Mouse (Mus musculus) midbrain, embryonic 13.5 days (tissue): ENCODE data around the gene Gm11639. TPM values are rescaled to one million over a fixed set of nuclear protein-coding genes. Genes with fewer than 3 reads are reported as not detected.

Source experiments
- ATAC-seq: fragments of 200-750 bp; cut with Nextera tagmentation; 2 replicates; pipeline ENCODE4 v1.8.0; 2017; ENCODE audit warnings: mild to moderate bottlenecking, moderate TSS enrichment, moderate library complexity
- H3K27ac ChIP-seq: fragments of 300-500 bp; sonication (generic); 2 replicates; pipeline ENCODE4 v1.5.1; 2015; ENCODE audit warnings: inconsistent platforms, mild to moderate bottlenecking, moderate library complexity
- H3K27me3 ChIP-seq: fragments of 300-500 bp; sonication (generic); 2 replicates; pipeline ENCODE4 v1.6.1; 2015; ENCODE audit warnings: mild to moderate bottlenecking, inconsistent platforms
- H3K36me3 ChIP-seq: fragments of 300-500 bp; sonication (generic); 2 replicates; pipeline ENCODE4 v1.6.1; 2015; ENCODE audit warnings: mild to moderate bottlenecking, inconsistent platforms
- H3K4me1 ChIP-seq: fragments of 300-500 bp; sonication (generic); replicated peaks from 2 replicates; pipeline ENCODE4 v1.6.1; 2015; ENCODE audit warnings: inconsistent platforms
- H3K4me2 ChIP-seq: fragments of 300-500 bp; sonication (generic); replicated peaks from 2 replicates; pipeline ENCODE4 v1.6.1; 2015; ENCODE audit warnings: moderate library complexity, mild to moderate bottlenecking, inconsistent platforms
- H3K4me3 ChIP-seq: fragments of 300-500 bp; sonication (generic); replicated peaks from 2 replicates; pipeline ENCODE4 v1.5.1; 2015; ENCODE audit warnings: mild to moderate bottlenecking, inconsistent platforms
- H3K9ac ChIP-seq: fragments of 300-500 bp; sonication (generic); replicated peaks from 2 replicates; pipeline ENCODE4 v1.6.1; 2015; ENCODE audit warnings: mild to moderate bottlenecking, inconsistent platforms
- H3K9me3 ChIP-seq: fragments of 300-500 bp; sonication (generic); 2 replicates; pipeline ENCODE4 v1.6.1; 2016; ENCODE audit warnings: mild to moderate bottlenecking, inconsistent platforms
- WGBS: fragments of 180-500 bp; shearing (Covaris S2); methylation state at CpG from one replicate; pipeline ENCODE4 v1.1.7; 2015; 5-methylcytosine and 5-hydroxymethylcytosine counted together
- polyA plus RNA-seq: library from polyadenylated mRNA; unstranded; fragments of >200 nt; fragmentation: Nextera tagmentation; extraction: Ambion mirVana; gene quantifications from 2 replicates; pipeline ENCODE4 v1.2.1, GENCODE M21; 2015

Gm11639 gene
- polyA plus RNA-seq, 1 experiment from 2014 or later: not detected

GRCm38 (mm10) chr11:104661106-104661505 is 24.4 kb upstream of the Gm11639 start:
- Histone ChIP-seq H3K9ac (no peak overlapping the region), H3K9me3 (no peaks in the 10 kb centered on the region), H3K4me2 (no peak overlapping the region), H3K4me1 (no peaks in the 10 kb centered on the region), H3K4me3 (no peak overlapping the region), H3K27ac (no peak overlapping the region), H3K27me3 (no peaks in the 10 kb centered on the region), H3K36me3 (no peaks in the 10 kb centered on the region)
- no peak for ATAC-seq
- 91% methylated on average over 5 of the region's 5 CpGs for WGBS

GRCm38 (mm10) chr11:104661531-104662205 is 23.8 kb upstream of the Gm11639 start:
- Histone ChIP-seq H3K4me1 (no peaks in the 10 kb centered on the region), H3K9ac (no peak overlapping the region), H3K4me3 (no peak overlapping the region), H3K27me3 (no peaks in the 10 kb centered on the region), H3K27ac (no peak overlapping the region), H3K9me3 (no peaks in the 10 kb centered on the region), H3K4me2 (no peak overlapping the region), H3K36me3 (no peaks in the 10 kb centered on the region)
- no peak for ATAC-seq
- WGBS: 85% methylated on average over 20 of the region's 20 CpGs

GRCm38 (mm10) chr11:104662573-104662972 is 22.9 kb upstream of the Gm11639 start:
- Histone ChIP-seq H3K27ac (no peak overlapping the region), H3K9me3 (no peaks in the 10 kb centered on the region), H3K27me3 (no peaks in the 10 kb centered on the region), H3K36me3 (no peaks in the 10 kb centered on the region), H3K4me2 (no peak overlapping the region), H3K9ac (no peak overlapping the region), H3K4me3 (no peak overlapping the region), H3K4me1 (no peaks in the 10 kb centered on the region)
- no peak for ATAC-seq
- WGBS: 91% methylated on average over 11 of the region's 11 CpGs

GRCm38 (mm10) chr11:104663241-104663877 is 22.1 kb upstream of the Gm11639 start:
- H3K4me2 ChIP-seq: no peak overlapping the region
- H3K4me1 ChIP-seq: no peaks in the 10 kb centered on the region
- no peaks in the 10 kb centered on the region for H3K36me3 ChIP-seq
- H3K9ac ChIP-seq: no peak overlapping the region
- WGBS: 82% methylated on average over 6 of the region's 6 CpGs
- no peak overlapping the region for H3K27ac ChIP-seq
- no peaks in the 10 kb centered on the region for H3K27me3 ChIP-seq
- H3K9me3 ChIP-seq: no peaks in the 10 kb centered on the region
- no peak for ATAC-seq
- no peak overlapping the region for H3K4me3 ChIP-seq

GRCm38 (mm10) chr11:104663878-104664261 is 21.6 kb upstream of the Gm11639 start:
- no peak overlapping the region for H3K9ac ChIP-seq
- H3K4me3 ChIP-seq: no peak overlapping the region
- H3K9me3 ChIP-seq: no peaks in the 10 kb centered on the region
- no peaks in the 10 kb centered on the region for H3K27me3 ChIP-seq
- ATAC-seq: no peak
- no peaks in the 10 kb centered on the region for H3K36me3 ChIP-seq
- WGBS: 81% methylated on average over 3 of the region's 3 CpGs
- H3K27ac ChIP-seq: no peak overlapping the region
- no peaks in the 10 kb centered on the region for H3K4me1 ChIP-seq
- no peak overlapping the region for H3K4me2 ChIP-seq

- H3K36me3 ChIP-seq: no peaks in the 10 kb centered on the region
- H3K9ac ChIP-seq: no peak overlapping the region
- H3K27me3 ChIP-seq: no peaks in the 10 kb centered on the region
- ATAC-seq: no peak
- H3K27ac ChIP-seq: no peak overlapping the region
- no peak overlapping the region for H3K4me2 ChIP-seq
- H3K9me3 ChIP-seq: no peaks in the 10 kb centered on the region
- no peaks in the 10 kb centered on the region for H3K4me1 ChIP-seq
- H3K4me3 ChIP-seq: no peak overlapping the region
Observed at GRCm38 (mm10) chr11:104664441-104664840, 21.1 kb upstream of the Gm11639 start.

GRCm38 (mm10) chr11:104667399-104667798 is 18.1 kb upstream of the Gm11639 start:
- no peak overlapping the region for H3K4me3 ChIP-seq
- H3K36me3 ChIP-seq: no peaks in the 10 kb centered on the region
- H3K4me2 ChIP-seq: no peak overlapping the region
- no peaks in the 10 kb centered on the region for H3K4me1 ChIP-seq
- no peaks in the 10 kb centered on the region for H3K9me3 ChIP-seq
- ATAC-seq: no peak
- H3K27me3 ChIP-seq: no peaks in the 10 kb centered on the region
- H3K9ac ChIP-seq: no peak overlapping the region
- 82% methylated on average over 5 of the region's 5 CpGs for WGBS
- H3K27ac ChIP-seq: no peak overlapping the region

GRCm38 (mm10) chr11:104673412-104673811 is 12.1 kb upstream of the Gm11639 start:
- Histone ChIP-seq H3K4me3 (no peak overlapping the region), H3K27me3 (no peaks in the 10 kb centered on the region), H3K9ac (no peak overlapping the region), H3K27ac (no peak overlapping the region), H3K4me1 (no peaks in the 10 kb centered on the region), H3K36me3 (no peaks in the 10 kb centered on the region), H3K9me3 (no peaks in the 10 kb centered on the region), H3K4me2 (no peak overlapping the region)
- WGBS: 76% methylated on average over 4 of the region's 4 CpGs
- ATAC-seq: no peak

GRCm38 (mm10) chr11:104674768-104675167 is 10.7 kb upstream of the Gm11639 start:
- no peak overlapping the region for H3K4me2 ChIP-seq
- WGBS: 92% methylated on average over 11 of the region's 11 CpGs
- no peak overlapping the region for H3K9ac ChIP-seq
- no peak overlapping the region for H3K4me3 ChIP-seq
- no peaks in the 10 kb centered on the region for H3K9me3 ChIP-seq
- H3K36me3 ChIP-seq: no peaks in the 10 kb centered on the region
- no peaks in the 10 kb centered on the region for H3K4me1 ChIP-seq
- no peaks in the 10 kb centered on the region for H3K27me3 ChIP-seq
- no peak for ATAC-seq
- no peak overlapping the region for H3K27ac ChIP-seq

GRCm38 (mm10) chr11:104693235-104693634 is 7.7 kb downstream of the Gm11639 start:
- no peak overlapping the region for H3K9ac ChIP-seq
- no peaks in the 10 kb centered on the region for H3K4me1 ChIP-seq
- ATAC-seq: no peak
- H3K36me3 ChIP-seq: no peaks in the 10 kb centered on the region
- no peak overlapping the region for H3K4me2 ChIP-seq
- 87% methylated on average over 6 of the region's 6 CpGs for WGBS
- no peak overlapping the region for H3K4me3 ChIP-seq
- H3K9me3 ChIP-seq: no peaks in the 10 kb centered on the region
- no peak overlapping the region for H3K27ac ChIP-seq
- no peaks in the 10 kb centered on the region for H3K27me3 ChIP-seq

- Histone ChIP-seq H3K36me3 (no peaks in the 10 kb centered on the region), H3K4me1 (no peaks in the 10 kb centered on the region), H3K9me3 (no peaks in the 10 kb centered on the region), H3K27me3 (no peaks in the 10 kb centered on the region), H3K9ac (no peak overlapping the region), H3K27ac (no peak overlapping the region), H3K4me2 (no peak overlapping the region), H3K4me3 (no peak overlapping the region)
- 65% methylated on average over 15 of the region's 15 CpGs for WGBS
- ATAC-seq: no peak
Observed at GRCm38 (mm10) chr11:104704097-104704496, 18.6 kb downstream of the Gm11639 start.

GRCm38 (mm10) chr11:104707084-104707483 is 21.6 kb downstream of the Gm11639 start:
- Histone ChIP-seq H3K27ac (no peak overlapping the region), H3K9ac (no peak overlapping the region), H3K4me3 (no peak overlapping the region), H3K4me2 (no peak overlapping the region), H3K9me3 (no peaks in the 10 kb centered on the region), H3K4me1 (no peaks in the 10 kb centered on the region), H3K27me3 (no peaks in the 10 kb centered on the region), H3K36me3 (no peaks in the 10 kb centered on the region)
- WGBS: 66% methylated on average over 2 of the region's 2 CpGs
- ATAC-seq: no peak
